Mouse (Mus musculus) cerebellum, adult 18-20 months (tissue): ENCODE measurements around the gene 1110059G10Rik.

Source experiments
- DNase-seq, 2 experiments: peaks; one replicate each; pipeline ENCODE4 v3.0.0; 2021

The 1110059G10Rik gene

GRCm38 (mm10) chr9:122950643-122951475 lies at the start of gene 1110059G10Rik, which contains the start of gene Kif15:
Gene 1110059G10Rik, minus strand, starts transcription at chr9:122951000.
Gene Kif15, plus strand, starts transcription at chr9:122951046.
- peak; percentile 80 to 94 for DNase-seq

- no peak for DNase-seq
These were observed 48.4 kb upstream of the 1110059G10Rik start for GRCm38 (mm10) chr9:122999193-122999586.

GRCm38 (mm10) chr9:122998406-122999192 lies 47.8 kb upstream of the 1110059G10Rik start:
- DNase-seq: no peak

GRCm38 (mm10) chr9:122928915-122929314 lies 21.9 kb downstream of the 1110059G10Rik start:
- no peak for DNase-seq

- peak; percentile 71 to 77 for DNase-seq
These were observed 27.8 kb downstream of the 1110059G10Rik start, which contains the start of gene Zfp105 for GRCm38 (mm10) chr9:122922936-122923381. Gene Zfp105, plus strand, starts transcription at chr9:122923072.

- DNase-seq: no peak
These were observed 28.4 kb downstream of the 1110059G10Rik start for GRCm38 (mm10) chr9:122922436-122922835.

GRCm38 (mm10) chr9:122902717-122903535 lies 47.9 kb downstream of the 1110059G10Rik start:
- peak; percentile 76 to 79 for DNase-seq

- DNase-seq: no peak
These were observed 49.8 kb downstream of the 1110059G10Rik start for GRCm38 (mm10) chr9:122901047-122901446.
